Mouse (Mus musculus): Measurements from ENCODE around the gene Taf11. TPM values are rescaled to one million over a fixed set of nuclear protein-coding genes. Genes with fewer than 3 reads are reported as not detected.

Gene Taf11
- 10 to 100 TPM; 19.9 to 23.3 TPM for total RNA-seq (2021)
- long read RNA-seq, experiment 1, transcript Taf11-201 (5 exons, 1,220 nt): major isoform, 12 of 15 reads
- long read RNA-seq, experiment 1, partial matches to known transcripts: 0 of 15 reads
- long read RNA-seq, experiment 1, other reads (novel, unspliced or antisense): 3 of 15 reads
- long read RNA-seq, experiment 2, transcript Taf11-201 (5 exons, 1,220 nt): major isoform, 23 of 27 reads
- long read RNA-seq, experiment 2, partial matches to known transcripts: 0 of 27 reads
- long read RNA-seq, experiment 2, other reads (novel, unspliced or antisense): 4 of 27 reads

- DNase-seq: no peak
Measured at GRCm38 (mm10) chr17:27909622-27910500, at the start of gene Taf11. Gene Taf11 (minus strand): TSS chr17:27909844.

- DNase-seq: no peak
Measured at GRCm38 (mm10) chr17:27957649-27958048, 48.0 kb upstream of the Taf11 start.

- DNase-seq: no peak
Measured at GRCm38 (mm10) chr17:27954629-27955402, 45.2 kb upstream of the Taf11 start.

GRCm38 (mm10) chr17:27953136-27953535 is 43.5 kb upstream of the Taf11 start:
- no peak for DNase-seq

GRCm38 (mm10) chr17:27947155-27947554 is 37.5 kb upstream of the Taf11 start:
- no peak for DNase-seq

GRCm38 (mm10) chr17:27946371-27946770 is 36.7 kb upstream of the Taf11 start:
- DNase-seq: no peak

- peak; percentile 33 for DNase-seq
Measured at GRCm38 (mm10) chr17:27945546-27946216, 36.0 kb upstream of the Taf11 start.

GRCm38 (mm10) chr17:27942131-27942530 is 32.5 kb upstream of the Taf11 start:
- no peak for DNase-seq

- DNase-seq: no peak
Measured at GRCm38 (mm10) chr17:27941698-27942097, 32.1 kb upstream of the Taf11 start.

GRCm38 (mm10) chr17:27941178-27941577 is 31.5 kb upstream of the Taf11 start:
- no peak for DNase-seq

- DNase-seq: no peak
Measured at GRCm38 (mm10) chr17:27940352-27940751, 30.7 kb upstream of the Taf11 start.

- DNase-seq: no peak
Measured at GRCm38 (mm10) chr17:27939028-27939427, 29.4 kb upstream of the Taf11 start.

GRCm38 (mm10) chr17:27938121-27938754 is 28.6 kb upstream of the Taf11 start:
- no peak for DNase-seq

GRCm38 (mm10) chr17:27937054-27937615 is 27.5 kb upstream of the Taf11 start:
- DNase-seq: no peak

- DNase-seq: no peak
Measured at GRCm38 (mm10) chr17:27935091-27935490, 25.4 kb upstream of the Taf11 start.

- no peak for DNase-seq
Measured at GRCm38 (mm10) chr17:27934136-27934910, 24.7 kb upstream of the Taf11 start.

- DNase-seq: no peak
Measured at GRCm38 (mm10) chr17:27931826-27932225, 22.2 kb upstream of the Taf11 start.

GRCm38 (mm10) chr17:27930291-27930690 is 20.6 kb upstream of the Taf11 start:
- DNase-seq: no peak

GRCm38 (mm10) chr17:27925504-27925903 is 15.9 kb upstream of the Taf11 start:
- DNase-seq: no peak

- DNase-seq: no peak
Measured at GRCm38 (mm10) chr17:27925054-27925453, 15.4 kb upstream of the Taf11 start.

Measured in gastrocnemius, postnatal 10 days (tissue).